Mouse (Mus musculus) neural tube, embryonic 14.5 days (tissue): Measurements from ENCODE around the gene Add3. TPM values are rescaled to one million over a fixed set of nuclear protein-coding genes. Genes with fewer than 3 reads are reported as not detected.

Experiments used
- ATAC-seq: fragments of 200-750 bp; cut with Nextera tagmentation; 2 replicates; pipeline ENCODE4 v1.8.0; 2017; ENCODE audit warnings: low read depth, mild to moderate bottlenecking, moderate TSS enrichment, moderate library complexity
- H3K27ac ChIP-seq: fragments of 300-500 bp; sonication (generic); 2 replicates; pipeline ENCODE4 v1.5.1; 2014; ENCODE audit warnings: low read depth, mild to moderate bottlenecking, control low read depth, low read length, moderate library complexity, mixed read lengths
- H3K27me3 ChIP-seq: fragments of 300-500 bp; sonication (generic); 2 replicates; pipeline ENCODE4 v1.6.1; 2014; ENCODE audit warnings: low read length; ENCODE audit not compliant: control insufficient read depth, insufficient read depth
- H3K36me3 ChIP-seq: fragments of 300-500 bp; sonication (generic); 2 replicates; pipeline ENCODE4 v1.6.1; 2014; ENCODE audit warnings: low read length, mixed read lengths; ENCODE audit not compliant: control insufficient read depth, insufficient read depth
- H3K4me1 ChIP-seq: fragments of 300-500 bp; sonication (generic); 2 replicates; pipeline ENCODE4 v1.6.1; 2014; ENCODE audit warnings: low read length; ENCODE audit not compliant: control insufficient read depth, insufficient read depth
- H3K4me2 ChIP-seq: fragments of 300-500 bp; sonication (generic); 2 replicates; pipeline ENCODE4 v1.6.1; 2014; ENCODE audit warnings: mild to moderate bottlenecking, low read depth, low read length, control low read depth
- H3K4me3 ChIP-seq: fragments of 300-500 bp; sonication (generic); 2 replicates; pipeline ENCODE4 v1.5.1; 2014; ENCODE audit warnings: low read depth, low read length, control low read depth, mixed read lengths
- H3K9ac ChIP-seq: fragments of 300-500 bp; sonication (generic); replicated peaks from 2 replicates; pipeline ENCODE4 v1.6.1; 2014; ENCODE audit warnings: low read depth, mild to moderate bottlenecking, control low read depth, low read length, mixed read lengths
- H3K9me3 ChIP-seq: fragments of 300-500 bp; sonication (generic); 2 replicates; pipeline ENCODE4 v1.6.1; 2016; ENCODE audit warnings: low read length; ENCODE audit not compliant: control insufficient read depth
- WGBS: fragments of 180-500 bp; shearing (Covaris S2); extraction: QIAGEN DNeasy Blood & Tissue Kit; methylation state at CpG from one replicate; pipeline ENCODE4 v1.1.7; 2014; 5-methylcytosine and 5-hydroxymethylcytosine counted together
- polyA plus RNA-seq: library from polyadenylated mRNA; unstranded; fragments of >200 nt; fragmentation: Nextera tagmentation; extraction: Ambion mirVana; gene quantifications from 2 replicates; pipeline ENCODE4 v1.2.1, GENCODE M21; 2014

The Add3 gene
- polyA plus RNA-seq, 1 experiment from 2014 or later: 26.3 TPM

DNA sequence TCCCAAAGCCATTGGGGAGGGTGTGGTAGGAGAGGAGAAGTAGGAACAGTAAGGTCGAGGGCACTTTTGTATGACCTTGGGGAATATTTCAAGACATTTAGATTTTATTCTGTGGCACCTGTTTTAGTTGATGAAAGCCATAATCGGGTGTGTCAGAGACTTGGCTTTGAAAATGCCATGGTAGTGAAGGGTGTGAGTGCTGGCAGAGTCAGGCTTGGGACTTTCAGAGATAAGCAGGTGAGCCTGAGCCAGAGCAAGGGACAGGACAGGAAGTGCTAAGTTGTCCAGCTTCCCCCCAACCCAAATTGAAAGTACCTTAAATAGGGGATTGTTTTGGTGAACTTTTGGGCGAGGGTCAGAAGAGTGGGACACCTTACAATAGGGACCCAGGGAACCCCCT, 16.1 kb downstream of the Add3 start:
- WGBS: 93% methylated on average over 3 of the region's 3 CpGs
- Histone ChIP-seq H3K4me1 (no peaks in the 10 kb centered on the region), H3K27me3 (no peaks in the 10 kb centered on the region), H3K36me3 (no peaks in the 10 kb centered on the region), H3K27ac (no peak overlapping the region), H3K9ac (no peak overlapping the region), H3K9me3 (no peaks in the 10 kb centered on the region), H3K4me3 (no peak overlapping the region), H3K4me2 (no peak overlapping the region)
- no peak for ATAC-seq

DNA sequence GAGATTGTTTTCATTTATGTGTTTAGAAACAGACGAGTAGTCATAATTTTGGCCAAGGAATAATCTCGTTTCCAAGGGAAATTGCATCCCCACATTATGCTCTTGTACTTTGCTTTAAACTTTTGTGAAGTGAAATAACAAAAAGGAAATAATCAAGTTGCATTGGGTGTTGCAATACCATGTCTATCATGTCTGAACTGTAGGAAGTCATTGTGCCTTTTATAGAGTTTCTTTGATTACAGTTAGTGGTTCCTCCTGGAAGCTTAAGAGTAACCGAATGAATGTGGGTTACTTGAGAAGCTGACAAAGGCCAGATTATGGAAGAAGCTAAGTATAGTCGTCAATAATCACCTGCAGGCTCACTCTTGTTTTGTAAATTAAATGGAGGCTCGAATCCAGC, 16.9 kb downstream of the Add3 start:
- Histone ChIP-seq H3K9ac (no peak overlapping the region), H3K4me3 (no peak overlapping the region), H3K27me3 (no peaks in the 10 kb centered on the region), H3K27ac (no peak overlapping the region), H3K4me2 (no peak overlapping the region), H3K9me3 (no peaks in the 10 kb centered on the region), H3K36me3 (no peaks in the 10 kb centered on the region), H3K4me1 (no peaks in the 10 kb centered on the region)
- WGBS: 88% methylated on average over 5 of the region's 5 CpGs
- no peak for ATAC-seq

DNA sequence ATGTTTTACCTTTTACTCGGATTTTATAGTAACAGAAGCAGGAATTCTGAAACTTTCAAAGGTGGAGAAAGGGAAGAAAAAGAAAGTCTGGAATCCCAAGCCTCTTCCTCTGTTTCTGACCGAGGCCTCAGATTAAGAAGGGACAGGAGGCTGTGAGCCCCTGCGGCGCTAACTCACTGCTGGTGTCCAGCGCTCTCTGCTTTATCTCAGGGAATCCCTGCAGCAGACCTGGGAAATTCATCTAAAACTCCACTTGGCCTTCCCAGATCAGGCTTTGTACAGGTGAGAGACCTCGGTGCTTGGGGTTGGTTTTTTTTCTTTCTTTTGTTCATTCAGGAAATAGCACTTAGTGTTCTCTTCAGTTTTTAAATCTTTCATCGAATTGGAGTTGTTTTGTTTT, 19.1 kb downstream of the Add3 start:
- Histone ChIP-seq H3K36me3 (no peaks in the 10 kb centered on the region), H3K27me3 (no peaks in the 10 kb centered on the region), H3K9ac (no peak overlapping the region), H3K4me1 (no peaks in the 10 kb centered on the region), H3K4me3 (no peak overlapping the region), H3K4me2 (no peak overlapping the region), H3K9me3 (no peaks in the 10 kb centered on the region), H3K27ac (no peak overlapping the region)
- ATAC-seq: no peak
- 63% methylated on average over 7 of the region's 7 CpGs for WGBS

DNA sequence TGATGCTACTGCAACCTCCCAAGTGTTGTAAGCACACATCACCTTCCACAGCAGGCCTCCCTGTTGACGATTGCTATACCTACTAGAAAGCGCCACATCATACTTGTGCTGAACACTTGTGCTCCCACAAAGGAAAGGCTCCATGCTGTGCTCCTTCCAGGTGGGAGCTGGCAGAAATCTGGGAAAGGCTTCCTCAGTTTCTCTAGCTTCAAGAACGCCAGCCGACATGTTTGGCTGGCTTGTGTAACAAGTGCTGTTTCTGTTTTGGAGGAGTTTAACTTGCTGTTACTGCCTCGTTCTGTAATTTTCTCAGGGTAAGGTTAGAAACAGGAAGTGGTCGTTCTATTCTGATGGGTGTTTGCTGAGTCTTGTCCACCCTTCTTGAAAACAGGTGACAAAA, 22.7 kb downstream of the Add3 start:
- no peak overlapping the region for H3K4me3 ChIP-seq
- H3K4me2 ChIP-seq: no peak overlapping the region
- no peak overlapping the region for H3K9ac ChIP-seq
- no peak for ATAC-seq
- H3K4me1 ChIP-seq: no peaks in the 10 kb centered on the region
- H3K36me3 ChIP-seq: no peaks in the 10 kb centered on the region
- H3K27ac ChIP-seq: no peak overlapping the region
- H3K27me3 ChIP-seq: no peaks in the 10 kb centered on the region
- H3K9me3 ChIP-seq: no peaks in the 10 kb centered on the region
- WGBS: 93% methylated on average over 6 of the region's 6 CpGs

DNA sequence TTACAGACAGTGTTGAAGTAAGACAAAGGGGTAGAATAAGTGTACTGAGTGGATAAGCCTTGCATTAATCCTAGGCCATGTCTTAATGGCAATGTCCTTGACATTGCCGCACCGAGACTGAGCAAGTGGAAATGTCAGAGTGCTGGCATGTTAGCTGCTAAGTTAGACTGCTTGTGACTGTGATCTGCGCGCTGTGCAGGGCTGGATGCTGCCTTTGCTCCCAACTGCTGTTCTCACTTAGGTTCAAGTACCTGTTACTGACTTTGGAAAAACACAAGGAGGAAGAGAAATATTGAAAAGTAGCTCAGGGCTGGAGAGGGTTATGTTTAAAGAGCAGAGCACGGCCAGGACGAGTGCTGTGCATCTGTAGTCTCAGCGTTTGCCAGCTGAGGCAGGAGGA, 24.4 kb downstream of the Add3 start:
- no peak overlapping the region for H3K4me2 ChIP-seq
- no peak for ATAC-seq
- H3K9me3 ChIP-seq: no peaks in the 10 kb centered on the region
- H3K9ac ChIP-seq: no peak overlapping the region
- H3K27me3 ChIP-seq: no peaks in the 10 kb centered on the region
- no peaks in the 10 kb centered on the region for H3K4me1 ChIP-seq
- no peak overlapping the region for H3K27ac ChIP-seq
- H3K4me3 ChIP-seq: no peak overlapping the region
- 91% methylated on average over 7 of the region's 7 CpGs for WGBS
- no peaks in the 10 kb centered on the region for H3K36me3 ChIP-seq

DNA sequence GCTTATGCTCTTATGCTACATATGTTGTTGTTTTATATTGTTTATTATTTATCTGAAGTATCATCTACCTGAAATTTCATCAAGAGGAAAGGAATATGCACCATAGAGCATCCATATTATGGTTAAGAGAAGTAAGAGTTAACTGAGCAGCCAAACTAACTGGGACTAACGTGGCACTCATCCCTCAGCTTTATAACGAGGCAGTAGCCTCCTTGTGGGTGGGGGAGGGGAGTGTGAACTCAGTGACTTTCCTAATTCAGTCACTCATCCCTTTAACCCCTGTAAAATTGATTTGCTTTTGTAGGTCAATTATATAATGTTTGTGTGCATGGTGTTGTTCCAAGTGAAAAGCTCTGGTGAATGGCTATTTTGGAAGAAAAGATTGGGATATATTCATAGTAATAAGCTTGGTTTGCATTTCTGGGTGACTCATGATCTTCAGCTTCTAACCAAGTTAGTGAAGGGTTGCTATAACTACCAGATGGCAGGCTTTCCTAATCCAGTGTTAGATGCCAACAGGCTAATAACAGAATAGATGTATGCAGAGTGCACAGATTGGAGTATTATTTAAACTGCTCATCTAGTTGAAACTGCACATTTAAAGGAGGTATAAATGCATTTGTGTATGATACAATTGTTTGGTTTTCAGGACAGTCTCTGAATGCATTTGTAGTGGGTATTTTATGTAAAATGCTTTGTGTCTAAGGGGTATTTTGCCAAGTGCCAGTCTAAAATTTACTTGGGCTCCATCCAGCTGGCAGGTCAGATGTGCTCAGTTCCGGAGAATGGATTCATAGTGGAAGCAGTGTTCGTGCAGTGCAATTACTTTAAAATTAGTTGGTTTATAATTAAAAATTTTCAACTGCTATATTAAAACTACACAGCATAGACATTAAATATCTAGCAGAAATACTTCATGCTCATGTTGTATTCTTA, 25.3 kb downstream of the Add3 start:
- no peaks in the 10 kb centered on the region for H3K36me3 ChIP-seq
- WGBS: 48% methylated on average over 4 of the region's 4 CpGs
- ATAC-seq: no peak
- H3K9ac ChIP-seq: no peak overlapping the region
- no peak overlapping the region for H3K27ac ChIP-seq
- no peaks in the 10 kb centered on the region for H3K27me3 ChIP-seq
- H3K4me1 ChIP-seq: no peaks in the 10 kb centered on the region
- no peak overlapping the region for H3K4me3 ChIP-seq
- H3K9me3 ChIP-seq: no peaks in the 10 kb centered on the region
- no peak overlapping the region for H3K4me2 ChIP-seq

DNA sequence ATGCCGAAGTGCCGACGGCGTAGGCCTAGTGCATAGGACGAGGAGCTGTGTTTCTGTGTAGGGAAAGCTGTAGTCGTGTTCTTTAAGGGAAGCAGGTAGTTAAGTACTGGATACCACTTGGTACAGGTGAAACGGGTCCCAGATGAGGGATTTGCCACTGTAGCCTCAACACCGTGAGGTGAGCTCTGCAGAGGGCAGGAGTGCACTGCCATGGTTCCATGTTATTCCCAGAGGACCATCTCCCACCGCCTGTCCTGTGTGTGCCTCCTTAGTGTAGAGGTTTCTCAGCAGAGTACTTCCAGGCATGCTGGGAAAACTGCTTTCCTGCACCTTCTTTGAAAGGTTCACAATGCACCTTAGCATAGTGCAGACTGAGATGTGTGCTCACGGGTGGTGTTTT, 26.1 kb downstream of the Add3 start:
- no peaks in the 10 kb centered on the region for H3K36me3 ChIP-seq
- H3K9ac ChIP-seq: no peak overlapping the region
- H3K27ac ChIP-seq: no peak overlapping the region
- H3K4me2 ChIP-seq: no peak overlapping the region
- H3K4me3 ChIP-seq: no peak overlapping the region
- WGBS: 92% methylated on average over 10 of the region's 10 CpGs
- H3K4me1 ChIP-seq: no peaks in the 10 kb centered on the region
- H3K27me3 ChIP-seq: no peaks in the 10 kb centered on the region
- no peak for ATAC-seq
- no peaks in the 10 kb centered on the region for H3K9me3 ChIP-seq

DNA sequence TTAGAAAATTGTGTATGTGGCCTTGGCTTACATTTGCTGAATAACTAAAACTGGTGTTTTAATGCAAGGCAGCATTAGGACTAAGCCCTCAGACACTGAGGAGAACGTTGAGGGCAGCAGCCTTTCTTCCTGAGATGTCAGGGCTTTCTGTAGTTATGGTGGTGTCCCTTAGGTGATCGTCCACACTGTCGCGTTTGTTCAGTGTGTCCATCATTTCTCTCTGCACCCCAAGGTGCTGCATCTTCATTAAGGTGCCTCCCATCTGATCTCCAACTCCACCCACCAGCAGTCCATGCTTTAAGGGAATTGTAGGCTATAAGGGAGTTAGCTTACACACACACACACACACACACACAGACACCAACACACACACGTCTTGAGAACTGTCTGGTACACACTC, 28.3 kb downstream of the Add3 start:
- no peaks in the 10 kb centered on the region for H3K9me3 ChIP-seq
- H3K27ac ChIP-seq: no peak overlapping the region
- no peak overlapping the region for H3K4me3 ChIP-seq
- no peak for ATAC-seq
- no peaks in the 10 kb centered on the region for H3K4me1 ChIP-seq
- H3K4me2 ChIP-seq: no peak overlapping the region
- H3K27me3 ChIP-seq: no peaks in the 10 kb centered on the region
- H3K36me3 ChIP-seq: no peaks in the 10 kb centered on the region
- no peak overlapping the region for H3K9ac ChIP-seq
- 76% methylated on average over 5 of the region's 5 CpGs for WGBS

DNA sequence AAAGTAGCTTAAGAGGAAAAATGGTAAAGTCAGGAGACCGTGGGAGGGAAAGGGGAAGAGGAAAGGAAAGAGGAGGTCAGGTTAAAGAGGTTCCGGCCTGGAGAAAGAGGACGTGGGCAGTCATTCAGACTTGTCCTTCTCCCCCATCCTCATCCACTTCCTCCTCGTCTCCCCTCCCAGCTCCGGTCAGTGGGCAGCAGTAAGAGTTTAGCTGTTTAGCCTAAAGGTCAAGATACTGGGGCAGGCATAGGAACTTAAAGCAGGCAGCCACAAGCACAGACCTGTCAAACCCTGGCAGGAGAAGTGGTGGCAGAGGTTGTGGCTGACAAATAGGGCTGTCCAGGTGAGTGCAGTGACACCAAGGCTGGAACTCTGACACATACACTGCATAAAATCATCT, 30.4 kb downstream of the Add3 start:
- H3K4me3 ChIP-seq: no peak overlapping the region
- no peaks in the 10 kb centered on the region for H3K4me1 ChIP-seq
- no peak overlapping the region for H3K4me2 ChIP-seq
- no peaks in the 10 kb centered on the region for H3K9me3 ChIP-seq
- no peak overlapping the region for H3K9ac ChIP-seq
- WGBS: 76% methylated on average over 5 of the region's 5 CpGs
- no peak overlapping the region for H3K27ac ChIP-seq
- H3K27me3 ChIP-seq: no peaks in the 10 kb centered on the region
- H3K36me3 ChIP-seq: no peaks in the 10 kb centered on the region
- no peak for ATAC-seq
